Mouse (Mus musculus) CH12.LX (cell line): Measurements from ENCODE around the gene Raver1. TPM values are rescaled to one million over a fixed set of nuclear protein-coding genes. Genes with fewer than 3 reads are reported as not detected.

Experiments
- DNase-seq: peaks from one replicate; pipeline ENCODE4 v3.0.0-alpha.2; 2013; ENCODE audit errors: extremely low read depth
- H3K27ac ChIP-seq: 2 replicates; pipeline ENCODE4 v1.5.1; 2012; ENCODE audit warnings: low read depth, mild to moderate bottlenecking, control low read depth, moderate library complexity; ENCODE audit not compliant: insufficient read depth
- H3K27me3 ChIP-seq: replicated peaks from 2 replicates; pipeline ENCODE3; 2012; ENCODE audit warnings: inconsistent platforms
- H3K36me3 ChIP-seq, 2 experiments: replicated peaks in 1 of 2; 2 replicates each; pipeline versions ENCODE3 to v1.6.1; 2012; ENCODE audit warnings: inconsistent platforms in 1 of 2, low read length in 1 of 2, mild to moderate bottlenecking in 1 of 2, mixed read lengths in 1 of 2, moderate library complexity in 1 of 2; ENCODE audit not compliant: control insufficient read depth in 1 of 2, insufficient read depth in 1 of 2
- H3K4me1 ChIP-seq, 2 experiments: 2 replicates each; pipeline ENCODE4 v1.6.1; 2012; ENCODE audit warnings: inconsistent platforms in 1 of 2, moderate library complexity in 1 of 2; ENCODE audit not compliant: insufficient read depth in 2 of 2, control insufficient read depth in 1 of 2
- H3K4me2 ChIP-seq: 2 replicates; pipeline ENCODE4 v1.6.1; 2012; ENCODE audit warnings: low read depth, mild to moderate bottlenecking, control low read depth; ENCODE audit not compliant: poor library complexity, insufficient read depth, severe bottlenecking
- H3K4me3 ChIP-seq, 3 experiments: fragments of 150-350 bp in 1 of 3; sonication (generic) in 1 of 3; replicated peaks in 1 of 3; 2 replicates each; pipeline versions ENCODE3 to v1.5.1; 2011 to 2012; ENCODE audit warnings: low read depth in 2 of 3, low read length in 2 of 3, mild to moderate bottlenecking in 2 of 3, moderate library complexity in 2 of 3, control low read depth in 1 of 3, improper control_type of control experiment in 1 of 3, inconsistent platforms in 1 of 3, mixed read lengths in 1 of 3; ENCODE audit not compliant: poor library complexity in 1 of 3
- H3K79me2 ChIP-seq: replicated peaks from 2 replicates; pipeline ENCODE4 v1.6.1; 2012; ENCODE audit warnings: mild to moderate bottlenecking, moderate library complexity; ENCODE audit not compliant: control insufficient read depth, poor library complexity, insufficient read depth, severe bottlenecking; ENCODE audit errors: extremely low read depth
- H3K9ac ChIP-seq: 2 replicates; pipeline ENCODE4 v1.6.1; 2012; ENCODE audit warnings: low read depth, mild to moderate bottlenecking, control low read depth, moderate library complexity; ENCODE audit not compliant: insufficient read depth
- H3K9me3 ChIP-seq: replicated peaks from 2 replicates; pipeline ENCODE3; 2012; ENCODE audit warnings: low read length, inconsistent platforms, mixed read lengths
- CHD1 ChIP-seq: IDR thresholded peaks from 2 replicates; pipeline ENCODE4 v1.6.1; 2012; ENCODE audit warnings: low read depth, low read length, improper control_type of control experiment, inconsistent platforms
- CHD2 ChIP-seq: IDR thresholded peaks from 2 replicates; pipeline ENCODE4 v1.6.1; 2011; ENCODE audit warnings: low read length, improper control_type of control experiment
- CTCF ChIP-seq, 2 experiments: IDR thresholded peaks in 1 of 2; conservative IDR thresholded peaks in 1 of 2; 2 replicates each; pipeline ENCODE4 v1.5.1; 2011 to 2012; ENCODE audit warnings: low read depth in 2 of 2, low read length in 2 of 2, improper control_type of control experiment in 1 of 2, inconsistent platforms in 1 of 2, mild to moderate bottlenecking in 1 of 2, moderate library complexity in 1 of 2
- E2F4 ChIP-seq: IDR thresholded peaks from 2 replicates; pipeline ENCODE4 v1.6.1; 2011; ENCODE audit warnings: low read depth, low read length, improper control_type of control experiment; ENCODE audit not compliant: insufficient replicate concordance
- ELF1 ChIP-seq: IDR thresholded peaks from 2 replicates; pipeline ENCODE4 v1.6.1; 2014; ENCODE audit warnings: low read depth, mild to moderate bottlenecking, inconsistent platforms, low read length, improper control_type of control experiment
- HCFC1 ChIP-seq: IDR thresholded peaks from 2 replicates; pipeline ENCODE4 v1.6.1; 2012; ENCODE audit warnings: low read depth, mild to moderate bottlenecking, inconsistent platforms, low read length, improper control_type of control experiment
- JUN ChIP-seq: IDR thresholded peaks from 2 replicates; pipeline ENCODE4 v1.6.1; 2011; ENCODE audit warnings: low read depth, mild to moderate bottlenecking, low read length, improper control_type of control experiment, moderate library complexity; ENCODE audit not compliant: insufficient read depth
- KAT2A ChIP-seq: IDR thresholded peaks from 2 replicates; pipeline ENCODE4 v1.6.1; 2012; ENCODE audit warnings: low read length, improper control_type of control experiment, inconsistent platforms; ENCODE audit not compliant: insufficient replicate concordance
- MAFK ChIP-seq: IDR thresholded peaks from 2 replicates; pipeline ENCODE4 v1.6.1; 2011; ENCODE audit warnings: low read length, improper control_type of control experiment; ENCODE audit not compliant: insufficient replicate concordance
- MAX ChIP-seq: IDR thresholded peaks from 2 replicates; pipeline ENCODE4 v1.6.1; 2011; ENCODE audit warnings: low read length, improper control_type of control experiment
- MAZ ChIP-seq: IDR thresholded peaks from 2 replicates; pipeline ENCODE4 v1.6.1; 2012; ENCODE audit warnings: low read depth, mild to moderate bottlenecking, inconsistent platforms, low read length, improper control_type of control experiment, moderate library complexity
- MXI1 ChIP-seq: IDR thresholded peaks from 2 replicates; pipeline ENCODE4 v1.6.1; 2011; ENCODE audit warnings: mild to moderate bottlenecking, low read depth, low read length, improper control_type of control experiment
- NELFE ChIP-seq: IDR thresholded peaks from 2 replicates; pipeline ENCODE4 v1.6.1; 2011; ENCODE audit warnings: low read depth, low read length, improper control_type of control experiment
- NRF1 ChIP-seq: IDR thresholded peaks from 2 replicates; pipeline ENCODE4 v1.6.1; 2014; ENCODE audit warnings: low read depth, mild to moderate bottlenecking, inconsistent platforms, low read length, improper control_type of control experiment, moderate library complexity
- POLR2A ChIP-seq: IDR thresholded peaks from 2 replicates; pipeline ENCODE4 v1.6.1; 2011; ENCODE audit warnings: low read depth, mild to moderate bottlenecking, improper control_type of control experiment, low read length
- POLR2AphosphoS2 ChIP-seq: IDR thresholded peaks from 2 replicates; pipeline ENCODE4 v1.6.1; 2011; ENCODE audit warnings: low read depth, low read length, improper control_type of control experiment
- RAD21 ChIP-seq: IDR thresholded peaks from 2 replicates; pipeline ENCODE4 v1.6.1; 2011; ENCODE audit warnings: low read depth, mild to moderate bottlenecking, low read length, improper control_type of control experiment, moderate library complexity
- RCOR1 ChIP-seq: conservative IDR thresholded peaks from 2 replicates; pipeline ENCODE4 v1.6.1; 2012; ENCODE audit warnings: low read depth, mild to moderate bottlenecking, inconsistent platforms, low read length, improper control_type of control experiment
- SIN3A ChIP-seq: IDR thresholded peaks from 2 replicates; pipeline ENCODE4 v1.6.1; 2012; ENCODE audit warnings: low read length, improper control_type of control experiment, inconsistent platforms
- SMC3 ChIP-seq: IDR thresholded peaks from 2 replicates; pipeline ENCODE4 v1.6.1; 2011; ENCODE audit warnings: low read depth, low read length, improper control_type of control experiment
- TBP ChIP-seq: conservative IDR thresholded peaks from 2 replicates; pipeline ENCODE4 v1.6.1; 2011; ENCODE audit warnings: low read depth, low read length, improper control_type of control experiment
- TCF12 ChIP-seq: IDR thresholded peaks from 2 replicates; pipeline ENCODE4 v1.6.1; 2014; ENCODE audit warnings: low read depth, mild to moderate bottlenecking, inconsistent platforms, low read length, improper control_type of control experiment
- UBTF ChIP-seq: IDR thresholded peaks from 2 replicates; pipeline ENCODE4 v1.6.1; 2012; ENCODE audit warnings: low read depth, mild to moderate bottlenecking, inconsistent platforms, low read length, improper control_type of control experiment, moderate library complexity
- ZMIZ1 ChIP-seq: IDR thresholded peaks from 2 replicates; pipeline ENCODE4 v1.6.1; 2012; ENCODE audit warnings: low read depth, mild to moderate bottlenecking, inconsistent platforms, low read length, improper control_type of control experiment
- ZNF384 ChIP-seq: IDR thresholded peaks from 2 replicates; pipeline ENCODE4 v1.6.1; 2012; ENCODE audit warnings: low read depth, low read length, improper control_type of control experiment, inconsistent platforms
- dilution Hi-C: fragments of 300-500 bp; cut with MboI; formaldehyde crosslinking; loops from 2 replicates; pipeline ENCODE4 v1.14.3; 2020; ENCODE audit warnings: low sequenced_read_pairs; ENCODE audit not compliant: extremely low pct_unique_long_range_greater_than_20kb, extremely low pct_ligation_motif_present
- in situ Hi-C: fragments of 300-500 bp; cut with MboI; formaldehyde crosslinking; loops from 3 replicates; pipeline ENCODE4 v1.14.3; 2019; ENCODE audit warnings: low sequenced_read_pairs, low pct_ligation_motif_present, low pct_unique_long_range_greater_than_20kb, mixed read lengths
- polyA plus RNA-seq: library from polyadenylated mRNA; unstranded; fragments of >175 nt; gene quantifications from 2 replicates; pipeline ENCODE4 v1.2.1, GENCODE M21; 2012; ENCODE audit warnings: low read depth; ENCODE audit not compliant: insufficient read length
- total RNA-seq, 2 experiments: library from RNA; depleted of rRNA; stranded (reverse); fragments of 300-350 nt in 1 of 2; fragments of >200 nt in 1 of 2; gene quantifications; 2 replicates each; pipeline ENCODE4 v1.2.3; 2012 to 2014

The Raver1 gene
- total and polyA plus RNA-seq, 3 experiments = 18.9 to 101 (median 30.8) TPM

DNA sequence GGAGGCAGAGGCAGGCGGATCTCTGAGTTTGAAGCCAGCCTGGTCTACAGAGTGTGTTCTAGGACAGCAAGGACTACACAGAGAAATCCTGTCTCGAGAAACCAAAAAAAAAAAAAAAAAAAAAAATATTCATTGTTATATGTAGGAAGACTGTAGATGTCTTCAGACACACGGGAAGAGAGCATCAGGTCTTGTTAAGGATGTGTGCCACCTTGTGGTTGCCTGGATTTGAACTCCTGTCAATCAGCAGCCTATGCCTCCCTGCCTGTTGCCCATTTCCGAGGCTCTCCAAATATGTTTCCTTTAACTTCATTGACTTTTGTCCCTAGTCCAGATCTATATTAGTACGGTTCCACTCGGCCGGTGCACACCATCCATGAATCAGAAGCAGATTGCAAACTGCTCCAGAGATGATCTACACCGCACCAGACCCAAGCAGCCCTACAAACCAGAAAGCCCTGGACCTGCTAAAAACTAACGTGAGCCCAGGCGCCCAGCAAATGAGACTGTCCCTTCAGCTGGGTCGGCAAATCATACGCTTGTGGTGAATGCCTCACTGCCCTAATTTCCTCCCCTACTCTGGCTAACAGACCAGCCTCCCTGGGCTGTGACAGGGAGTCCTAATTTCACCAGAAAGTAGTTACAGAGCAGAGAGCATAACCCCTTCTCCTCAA is 40.4 kb upstream of the Raver1 start:
- Histone ChIP-seq H3K27me3 (no peaks in the 10 kb centered on the region), H3K9ac (peak overlapping the region; percentile 43; the same call in 1 of the 2 replicates), H3K36me3 (peaks cover 19 to 26% of the 10 kb centered on the region in 2 experiments), H3K79me2 (peaks cover 21% of the 10 kb centered on the region), H3K4me2 (peak overlapping the region; percentile 63; the same call in 1 of the 2 replicates), H3K4me1 (peaks cover 32 to 71% of the 10 kb centered on the region in 2 experiments), H3K9me3 (no peaks in the 10 kb centered on the region), H3K27ac (peak overlapping the region; percentile 98), H3K4me3 (no peak overlapping the region)
- in situ Hi-C loops (loop anchor here (5.0 kb wide), 1 partner anchor 40 kb away; the partner anchor contains the start of genes Gm38431 and Raver1), dilution Hi-C loops (no loop called here)
- TF ChIP-seq MAZ (no peak), CTCF (conservative IDR thresholded peaks at IDR 0.05 in 1 of 2, IDR thresholded peaks at IDR 0.05 in 1 of 2; ENCODE audit: low read depth in 2 of 2, low read length in 2 of 2) (peak in 1 of 2 experiments; percentile 67; a peak in 2 of 4 replicates), RAD21 (peak; percentile 53), POLR2A (peak; percentile 1; the same call in 1 of the 2 replicates), ZNF384 (peak; percentile 84), NELFE (0 out of 2 replicates have a peak, but pooled peaks have one; percentile 3), SMC3 (peak; percentile 56), ZMIZ1 (no peak), NRF1 (no peak), HCFC1 (no peak; the same call in 1 of the 2 replicates), JUN (no peak), TCF12 (0 out of 2 replicates have a peak, but pooled peaks have one; percentile 37), E2F4 (no peak)
- DNase-seq = peak; percentile 71

DNA sequence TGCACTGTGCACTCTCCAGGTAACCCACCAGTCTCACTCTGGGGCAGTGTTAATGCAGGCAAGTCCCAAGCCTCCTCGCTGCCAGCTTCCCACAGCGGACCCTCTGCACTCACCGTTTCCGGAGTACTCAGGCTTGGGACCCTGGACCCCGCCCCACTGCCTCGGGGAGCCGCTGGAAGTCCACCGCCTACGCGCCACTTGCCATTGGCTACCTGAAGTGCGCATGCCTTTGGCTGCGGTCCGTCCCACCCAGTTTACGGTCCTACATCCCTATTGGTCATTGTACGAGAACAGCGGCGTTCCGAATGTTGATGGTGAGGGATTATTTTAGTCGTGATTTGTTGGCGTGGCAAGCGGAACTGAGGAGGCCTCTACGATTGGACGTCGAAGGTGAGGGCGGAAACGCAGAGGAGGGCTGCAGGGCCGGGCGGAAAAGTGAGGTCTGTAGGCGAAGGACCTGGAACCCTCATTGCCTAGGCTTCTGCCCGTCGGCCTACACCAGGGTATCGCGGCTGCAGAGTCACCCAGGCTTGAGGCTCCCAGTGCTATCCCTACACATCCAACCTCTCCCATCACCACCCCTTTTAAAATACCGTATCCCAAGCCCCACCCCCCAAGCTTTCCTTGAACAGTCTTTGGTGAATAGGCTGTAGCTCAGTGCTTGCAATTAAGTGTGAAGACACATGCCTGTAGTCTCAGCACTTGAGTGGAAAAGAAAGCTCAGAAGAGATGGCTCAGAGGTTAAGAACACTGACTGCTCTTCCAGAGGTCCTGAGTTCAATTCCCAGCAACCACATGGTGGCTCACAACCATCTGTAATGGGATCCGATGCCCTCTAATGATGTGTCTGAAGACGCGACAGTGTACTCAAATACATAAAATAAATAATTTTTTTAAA is 39.5 kb upstream of the Raver1 start, which contains the start of gene Tyk2:
TSS of gene Tyk2 (minus strand) at position 185 of the 898 bp plus-strand sequence.
- peaks cover 27 to 34% of the 10 kb centered on the region in 2 experiments for H3K36me3 ChIP-seq
- DNase-seq = peak; percentile 99
- peak within 1 kb of the TSS; percentile 65 to 82 (median 78) for H3K4me3 ChIP-seq
- H3K79me2 ChIP-seq = peaks cover 21% of the 10 kb centered on the region
- H3K9me3 ChIP-seq = no peaks in the 10 kb centered on the region
- H3K27me3 ChIP-seq = no peaks in the 10 kb centered on the region
- H3K9ac ChIP-seq = peak within 1 kb of the TSS; percentile 86
- H3K4me1 ChIP-seq = peaks cover 33 to 73% of the 10 kb centered on the region in 2 experiments
- H3K27ac ChIP-seq = peak within 1 kb of the TSS; percentile 98
- dilution Hi-C loops (no loop called here), in situ Hi-C loops (loop anchor here (5.0 kb wide), 1 partner anchor 39 kb away; the partner anchor contains the start of genes Gm38431 and Raver1)
- TF ChIP-seq CHD2 (peak; percentile 90), HCFC1 (peak; percentile 92), KAT2A (peak; percentile 87; the same call in 1 of the 2 replicates), TBP (peak; percentile 91), RCOR1 (no peak), CHD1 (peak; percentile 51; the same call in 1 of the 2 replicates), UBTF (no peak), MAX (peak; percentile 21; the same call in 1 of the 2 replicates), E2F4 (no peak), MAZ (0 out of 2 replicates have a peak, but pooled peaks have one; percentile 29), SIN3A (peak; percentile 91), ELF1 (peak; percentile 100), POLR2AphosphoS2 (peak; percentile 87), TCF12 (peak; percentile 70), NELFE (peak; percentile 73), MXI1 (peak; percentile 71), NRF1 (peak; percentile 92), MAFK (no peak), POLR2A (peak; percentile 82)
- peak within 1 kb of the TSS; percentile 63 for H3K4me2 ChIP-seq
